Mouse (Mus musculus) cerebral cortex, adult 2 months (tissue): ENCODE results near the gene Mrps34.

ENCODE experiments used
- WGBS: fragments of 180-500 bp; shearing (Covaris S2); methylation state at CpG from one replicate; pipeline ENCODE4 v1.1.7; 2018; 5-methylcytosine and 5-hydroxymethylcytosine counted together

Mrps34 gene

DNA sequence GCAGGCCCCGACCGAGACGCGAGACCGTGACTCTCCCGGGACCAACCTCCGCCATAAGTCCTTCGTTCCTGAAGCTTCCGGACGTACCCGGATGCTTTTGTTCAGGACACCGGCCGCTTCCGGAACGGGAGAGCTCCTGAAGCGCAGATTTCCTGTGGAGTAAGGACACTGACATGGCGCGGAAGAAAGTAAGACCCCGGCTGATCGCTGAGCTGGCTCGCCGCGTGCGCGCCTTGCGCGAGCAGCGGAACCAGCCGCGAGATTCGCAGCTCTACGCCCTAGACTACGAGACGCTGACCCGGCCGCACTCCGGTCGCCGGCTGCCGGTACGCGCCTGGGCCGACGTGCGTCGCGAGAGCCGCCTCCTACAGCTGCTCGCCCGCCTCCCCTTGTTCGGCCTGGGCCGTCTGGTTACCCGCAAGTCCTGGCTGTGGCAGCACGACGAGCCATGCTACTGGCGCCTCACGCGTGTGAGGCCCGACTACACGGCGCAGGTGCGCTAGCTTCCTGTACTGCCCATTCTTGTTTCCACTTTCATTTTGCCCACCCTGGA is at the start of gene Mrps34, which contains the start of gene Eme2:
Gene Mrps34 (plus strand): TSS at position 122 of the 553 bp plus-strand sequence.
Gene Eme2 (minus strand): TSS at position 93 of the 553 bp plus-strand sequence.
- WGBS, result under 1% methylated on average over 62 of the region's 62 CpGs

DNA sequence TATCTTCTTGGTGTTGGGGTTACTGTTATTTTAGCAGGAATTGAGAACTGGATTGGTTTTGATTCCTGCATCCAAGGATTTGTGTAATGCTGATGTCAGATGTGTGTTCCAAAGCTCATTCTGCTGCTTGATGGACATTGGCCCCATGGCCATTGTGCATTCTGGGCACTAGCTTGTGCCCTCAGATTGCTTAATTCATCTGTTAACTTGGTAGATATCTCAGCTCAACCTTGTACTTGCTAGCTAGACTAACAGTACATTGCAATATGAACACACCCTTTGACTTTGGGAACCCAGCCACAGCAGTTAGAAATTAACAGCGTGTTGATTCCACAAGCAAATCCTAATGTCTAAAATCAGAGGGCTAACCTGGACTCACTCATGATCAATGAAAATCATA is 47.5 kb upstream of the Mrps34 start:
- 100% methylated on average over 1 of the region's 1 CpGs for WGBS

DNA sequence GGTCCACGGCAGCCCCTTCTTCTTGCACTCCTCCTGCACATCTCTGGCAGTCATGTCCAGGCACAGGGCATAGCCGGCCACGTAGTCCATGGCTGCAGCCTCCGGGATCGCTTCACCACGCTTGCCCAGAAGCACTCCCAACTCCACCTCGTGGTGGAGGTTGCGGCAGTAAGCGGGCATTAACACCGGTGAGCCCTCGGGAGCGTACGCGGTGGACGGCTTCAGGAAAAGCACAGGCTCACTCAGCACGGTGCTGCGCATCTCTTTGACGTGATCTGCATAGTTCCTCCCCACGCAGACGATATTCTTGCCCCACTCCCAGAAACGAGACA is 45.2 kb upstream of the Mrps34 start:
- WGBS, result 0% methylated on average over 21 of the region's 21 CpGs

DNA sequence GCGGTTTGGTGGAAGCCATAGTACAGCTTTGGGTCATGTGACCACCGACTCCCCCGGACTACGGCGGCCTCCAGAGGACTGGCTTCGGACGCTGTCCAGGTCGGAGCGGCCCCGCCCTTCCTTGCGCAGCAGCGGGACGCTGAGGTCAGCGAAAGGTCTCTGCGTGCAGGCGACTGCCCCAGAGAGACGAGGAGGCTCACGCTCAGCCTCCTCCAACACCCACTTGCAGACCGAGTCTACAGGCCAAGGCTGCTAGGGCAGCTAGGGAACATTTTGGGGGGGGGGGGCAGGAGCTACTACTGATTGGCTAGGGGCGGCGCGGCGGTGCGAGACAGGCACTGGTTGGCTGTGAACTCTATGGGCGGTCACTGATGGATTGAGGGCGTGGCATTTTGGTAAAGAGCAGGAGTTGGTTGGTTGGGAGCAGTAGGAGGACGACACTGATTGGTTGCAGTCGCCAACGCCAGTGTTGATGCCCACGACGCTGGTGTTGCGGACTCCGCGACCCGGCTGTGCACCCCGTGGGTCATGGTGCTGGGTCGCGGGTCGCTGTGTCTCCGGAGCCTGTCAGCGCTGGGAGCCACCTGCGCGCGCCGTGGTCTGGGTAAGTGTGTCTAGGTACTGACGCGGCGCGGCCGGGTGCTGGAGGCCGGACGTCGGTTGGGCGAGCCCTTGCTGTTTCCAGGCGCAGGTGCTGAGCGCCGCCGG is 44.7 kb upstream of the Mrps34 start, which contains the start of gene Fahd1:
Gene Fahd1 (minus strand): TSS at position 300 of the 708 bp plus-strand sequence.
- under 1% methylated on average over 58 of the region's 58 CpGs for WGBS

DNA sequence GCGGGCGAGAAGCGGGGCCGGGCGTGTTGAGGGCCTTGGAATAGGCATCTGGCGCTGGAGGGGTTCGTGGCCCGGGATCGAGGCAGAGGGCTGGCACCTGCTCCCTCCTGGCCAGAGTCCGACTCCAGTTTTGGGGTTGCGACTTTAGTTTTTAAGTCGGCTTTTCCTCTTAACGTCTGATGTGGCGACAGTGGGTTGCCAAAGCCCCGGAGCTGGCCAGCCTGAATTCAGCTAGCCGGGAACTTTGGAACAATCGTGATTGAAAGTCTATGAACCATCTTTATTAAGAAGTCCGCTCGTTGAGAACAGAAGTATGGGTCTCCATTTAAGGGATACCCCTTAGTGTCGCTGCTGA is 44.2 kb upstream of the Mrps34 start:
- 1% methylated on average over 20 of the region's 20 CpGs for WGBS

DNA sequence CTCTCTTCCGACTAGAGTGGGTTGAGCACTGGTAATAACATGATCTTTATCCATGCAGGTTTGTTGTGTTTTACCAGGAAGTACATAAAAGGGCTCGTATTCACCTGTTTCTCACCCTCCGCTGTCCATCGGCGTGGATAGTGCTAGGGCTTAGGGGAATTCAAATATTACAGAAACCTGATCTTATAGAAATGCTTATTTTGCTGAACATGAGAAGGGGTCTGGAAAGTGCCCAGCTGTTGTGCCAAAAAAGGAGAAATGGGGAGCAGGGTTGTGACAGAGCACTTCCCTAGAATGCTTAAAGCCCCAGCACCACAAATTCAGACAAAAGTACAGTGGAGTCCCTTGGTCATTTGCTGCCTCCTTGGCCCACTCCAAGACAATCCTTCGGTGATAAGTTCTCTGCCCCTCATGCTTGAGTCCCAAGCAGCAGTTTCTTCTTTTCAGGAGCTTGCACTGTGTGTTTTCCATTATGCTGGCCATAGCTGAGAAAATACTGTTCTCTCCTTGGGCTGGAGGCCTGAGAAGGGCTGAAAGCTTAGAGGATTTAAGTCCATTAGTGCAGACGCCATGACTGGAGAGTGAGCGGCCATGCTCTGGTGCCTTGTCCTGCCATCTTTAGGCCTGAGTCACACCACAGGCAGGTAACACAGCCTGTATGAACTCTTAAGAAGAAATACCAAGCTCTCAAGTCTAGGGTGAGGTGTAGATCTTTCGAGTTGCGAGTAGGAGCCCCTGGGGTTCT is 43.4 kb upstream of the Mrps34 start:
- 75% methylated on average over 10 of the region's 10 CpGs for WGBS

DNA sequence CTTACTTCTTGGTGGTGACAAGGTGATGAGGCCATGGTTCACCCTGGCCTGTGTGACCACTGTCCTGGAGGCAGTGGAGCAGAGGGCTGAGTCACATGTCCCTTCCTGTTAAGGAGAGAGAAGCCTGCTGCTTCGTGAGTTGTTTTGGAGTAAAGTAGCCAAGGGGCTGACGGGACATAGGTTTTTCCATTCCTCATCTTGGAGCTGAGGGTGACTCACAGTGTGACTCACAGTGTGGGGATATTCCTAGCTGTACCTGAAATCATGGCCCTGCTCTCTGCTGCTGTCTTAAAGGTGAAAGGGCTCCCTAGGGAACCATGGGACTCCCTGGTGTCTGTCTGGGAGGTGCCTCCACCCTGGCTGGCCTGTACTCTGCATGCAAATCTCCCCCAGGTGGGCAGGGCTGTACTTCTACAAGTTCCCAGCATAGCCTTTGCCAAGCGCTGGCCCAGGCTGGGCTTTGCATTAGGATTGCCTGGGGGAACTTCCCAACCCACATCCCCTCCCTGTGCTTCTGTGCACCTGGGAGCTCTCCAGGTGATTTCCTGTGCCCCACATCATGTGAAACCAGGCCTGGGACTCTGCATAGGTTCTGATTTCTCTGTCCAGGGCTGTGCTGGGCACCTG is 39.0 kb upstream of the Mrps34 start:
- 53% methylated on average over 3 of the region's 3 CpGs for WGBS

DNA sequence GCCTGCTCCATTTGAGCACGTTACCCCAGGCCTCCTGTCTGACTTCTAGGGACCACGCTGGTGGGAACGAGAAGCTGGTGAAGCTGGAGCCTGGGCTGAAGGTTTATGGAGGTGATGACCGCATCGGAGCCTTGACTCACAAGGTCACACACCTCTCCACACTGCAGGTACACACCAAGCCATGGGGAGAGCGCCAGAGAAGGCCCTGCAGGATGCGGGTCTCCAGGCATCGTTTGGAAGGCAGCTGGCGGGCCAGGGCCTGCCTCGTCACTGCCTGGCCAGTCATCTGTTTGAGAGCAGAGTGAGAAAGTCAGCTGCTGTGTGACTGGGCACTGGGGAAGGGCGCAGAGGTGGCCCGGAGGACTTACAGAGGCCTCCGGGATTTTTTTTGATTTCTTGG is 38.3 kb upstream of the Mrps34 start:
- 93% methylated on average over 13 of the region's 13 CpGs for WGBS

DNA sequence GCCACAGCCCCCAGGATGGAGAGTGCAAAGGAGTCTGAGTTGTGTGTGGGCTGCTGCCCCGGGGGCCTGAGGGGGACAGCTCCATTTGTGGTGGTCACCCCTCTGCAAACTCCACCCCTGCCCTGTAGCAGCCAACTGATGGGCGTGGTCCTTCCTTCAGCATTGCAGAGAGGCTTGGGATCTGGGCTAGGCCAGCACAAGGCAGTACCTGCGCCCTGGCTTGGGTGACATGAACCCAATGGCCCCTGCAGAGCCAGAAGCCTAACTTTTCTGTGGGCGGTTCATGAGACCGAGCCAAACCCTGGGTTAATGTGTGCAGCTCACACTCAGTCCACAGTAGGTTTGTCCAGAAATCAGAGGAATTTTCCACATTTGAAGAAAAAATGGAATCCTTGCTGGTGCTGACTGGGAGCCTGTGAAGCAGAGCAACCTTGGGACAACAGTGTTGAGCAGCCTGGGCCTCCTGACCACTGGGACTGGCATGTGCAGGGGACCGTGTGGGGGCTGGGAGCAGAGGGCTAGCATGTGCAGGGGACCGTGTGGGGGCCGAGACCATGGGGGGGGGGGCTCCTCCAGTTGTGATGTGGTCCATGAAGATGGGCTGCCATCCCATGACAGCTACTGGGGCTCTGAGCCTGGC is 37.0 kb upstream of the Mrps34 start:
- 91% methylated on average over 8 of the region's 8 CpGs for WGBS

DNA sequence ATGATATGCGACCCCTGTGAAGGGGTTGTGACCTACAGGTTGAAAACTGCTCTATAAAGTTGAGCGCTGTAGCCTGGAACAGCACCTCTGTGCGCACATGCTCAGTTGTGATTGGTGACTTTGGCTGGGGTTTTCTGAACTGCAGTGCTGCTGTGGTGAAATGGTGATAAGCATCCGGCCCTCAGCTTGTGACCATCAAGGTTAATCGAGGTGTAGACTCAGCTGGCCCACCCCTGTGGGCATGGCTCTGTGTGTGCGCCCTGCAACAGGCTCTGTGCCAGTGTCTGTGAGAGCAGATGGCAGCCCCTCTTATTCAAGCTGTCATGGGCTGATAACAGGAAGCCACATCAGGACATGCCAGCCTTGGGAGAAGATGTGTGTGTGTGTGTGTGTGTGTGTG is 35.9 kb upstream of the Mrps34 start:
- WGBS, result 77% methylated on average over 6 of the region's 6 CpGs

DNA sequence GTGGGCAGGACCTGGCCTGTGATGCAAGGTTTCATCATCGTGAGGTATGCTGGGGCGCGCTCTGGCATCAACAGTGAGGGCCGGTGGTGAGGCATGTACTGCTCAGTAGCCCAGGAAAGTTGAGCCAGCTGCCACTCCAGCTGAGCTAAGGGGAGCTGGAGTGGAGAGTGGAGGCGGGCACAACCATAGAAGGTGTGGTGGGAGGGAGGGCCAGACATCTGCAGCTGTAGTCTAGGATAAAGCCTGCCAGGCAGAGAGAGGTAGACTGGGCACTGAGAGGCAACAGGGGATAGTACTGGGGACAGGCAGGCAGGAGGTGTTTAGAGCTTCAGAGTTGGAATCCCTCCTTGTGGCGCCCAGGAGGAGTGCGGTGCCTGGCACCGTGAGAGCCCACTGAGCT is 34.8 kb upstream of the Mrps34 start:
- WGBS, result 94% methylated on average over 8 of the region's 8 CpGs

DNA sequence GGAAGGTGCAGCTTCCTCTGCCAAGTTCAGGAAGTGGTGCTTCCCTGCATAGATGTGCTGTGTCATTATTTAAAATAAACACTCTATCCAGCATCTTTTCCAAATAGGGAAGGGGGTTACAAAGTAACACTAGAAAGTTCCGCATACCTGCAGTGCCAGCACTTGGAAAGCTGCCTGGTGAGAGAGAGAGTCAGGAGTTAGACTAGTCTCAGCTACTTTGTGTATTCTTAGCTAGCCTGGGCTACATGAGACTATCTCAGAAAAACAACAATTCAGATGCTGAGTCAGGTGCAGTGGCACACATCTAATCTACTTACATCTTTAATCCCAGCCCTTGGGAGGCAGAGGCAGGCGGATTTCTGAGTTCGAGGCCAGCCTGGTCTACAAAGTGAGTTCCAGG is 33.1 kb upstream of the Mrps34 start:
- WGBS, result 93% methylated on average over 3 of the region's 3 CpGs

DNA sequence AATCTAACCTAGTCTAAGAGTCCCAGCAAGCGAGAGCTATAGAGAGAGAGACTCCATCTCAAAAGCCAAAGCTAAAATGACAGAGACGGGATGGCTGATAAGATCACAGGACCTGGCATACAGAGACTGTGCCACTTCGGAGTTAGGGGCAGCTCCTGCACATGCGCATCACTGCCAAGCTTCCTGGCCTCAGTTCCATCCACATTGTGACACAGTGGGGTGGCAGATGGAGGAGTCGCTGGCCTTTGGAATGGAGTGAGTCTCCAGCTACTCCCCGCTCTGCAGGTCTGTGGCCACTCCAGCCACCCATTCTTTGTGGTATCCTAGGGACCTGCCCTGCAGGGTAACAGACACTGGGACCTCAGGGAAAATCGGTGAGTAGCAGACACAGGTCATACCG is 29.1 kb upstream of the Mrps34 start, which contains the start of gene Igfals:
Gene Igfals (plus strand): TSS at position 222 of the 400 bp plus-strand sequence.
- WGBS, result 90% methylated on average over 8 of the region's 8 CpGs

DNA sequence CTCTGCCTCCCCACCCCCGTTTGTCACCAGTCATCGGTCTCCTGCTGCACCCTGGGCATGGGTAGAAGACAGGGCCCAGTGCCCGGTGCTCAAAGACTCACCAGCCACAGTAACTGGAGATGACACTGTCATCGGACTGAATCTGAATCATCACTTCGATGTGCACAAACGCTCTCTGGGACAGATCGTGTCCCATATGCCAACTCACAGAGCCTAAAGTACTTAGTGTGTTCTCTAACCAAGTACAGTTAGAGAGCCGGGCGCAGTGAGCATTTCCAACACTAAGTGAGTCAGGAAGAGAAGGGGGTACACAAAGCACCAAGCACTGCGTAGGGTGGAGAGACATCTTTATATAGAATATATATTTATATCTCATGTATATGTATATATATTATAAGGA is 27.0 kb upstream of the Mrps34 start:
- WGBS, result 56% methylated on average over 10 of the region's 10 CpGs

DNA sequence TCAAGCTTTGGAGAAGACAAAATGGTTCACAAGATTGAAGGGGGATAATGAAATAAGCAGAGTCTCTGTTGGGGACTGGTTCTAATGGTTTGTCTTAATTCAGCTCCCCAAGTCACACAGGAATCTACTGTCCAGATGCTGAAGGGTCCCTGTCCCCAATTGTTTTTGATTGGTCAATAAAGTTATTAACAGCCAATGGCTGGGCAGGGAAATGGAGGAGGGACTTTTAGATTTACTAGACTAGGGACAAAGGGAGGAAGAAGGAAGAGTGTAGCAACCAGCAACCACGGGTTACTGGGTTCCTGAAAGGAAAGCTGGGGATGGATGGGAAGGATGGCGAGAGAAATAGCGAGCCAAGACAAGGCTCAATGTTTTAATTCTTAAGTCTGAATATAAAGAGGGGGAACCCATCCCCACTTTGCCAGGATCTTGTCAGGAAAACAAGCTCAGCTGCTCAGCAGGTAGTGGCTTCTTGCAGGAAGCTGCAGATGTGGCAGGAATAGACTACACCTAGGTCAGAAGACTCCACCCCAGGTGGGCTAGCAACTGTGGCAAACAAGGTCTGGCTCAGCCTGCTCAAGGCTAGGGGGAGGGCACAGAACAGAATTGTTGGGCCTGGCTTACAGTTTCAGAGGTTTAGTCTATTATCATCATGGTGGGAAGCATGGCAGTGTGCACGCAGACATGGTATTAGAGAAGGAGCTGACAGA is 21.1 kb upstream of the Mrps34 start:
- 63% methylated on average over 4 of the region's 4 CpGs for WGBS

DNA sequence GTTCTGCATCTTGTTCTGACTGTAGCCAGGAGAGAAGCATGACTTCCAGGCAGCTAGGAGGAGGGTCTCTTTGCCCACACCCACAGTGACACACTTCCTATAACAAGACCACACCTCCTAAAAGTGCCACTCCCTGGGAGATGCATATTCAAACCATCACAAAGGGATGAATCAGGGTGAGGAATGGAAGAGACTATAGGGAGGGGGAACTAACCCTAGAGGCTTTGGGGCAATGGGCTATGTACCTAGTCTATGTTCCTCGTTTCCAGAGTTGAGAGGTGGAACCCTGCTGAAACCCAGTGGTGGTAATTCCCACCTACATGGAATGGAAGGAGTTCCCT is 20.5 kb upstream of the Mrps34 start:
- WGBS, result 62% methylated on average over 1 of the region's 1 CpGs

DNA sequence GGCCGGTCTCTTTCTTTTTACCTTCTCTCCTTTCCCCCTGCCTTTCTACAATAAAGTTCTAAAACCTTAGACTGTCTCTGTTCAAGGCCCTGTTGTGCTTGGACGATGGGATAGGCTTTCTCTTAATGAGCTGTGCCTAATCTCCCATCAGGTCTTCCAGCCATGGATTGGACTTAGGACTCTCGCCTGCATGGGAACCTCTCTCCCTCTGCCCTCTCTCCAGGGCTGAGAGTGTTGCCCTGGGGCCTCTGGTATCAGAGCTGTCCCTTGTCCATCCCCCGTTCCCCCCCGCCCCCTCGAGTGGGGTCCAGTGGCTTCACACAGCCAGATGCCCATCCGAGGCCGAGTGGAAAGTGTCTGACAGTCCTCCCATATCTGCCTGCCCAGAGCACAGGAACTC is 19.9 kb upstream of the Mrps34 start:
- WGBS, result 82% methylated on average over 8 of the region's 8 CpGs

DNA sequence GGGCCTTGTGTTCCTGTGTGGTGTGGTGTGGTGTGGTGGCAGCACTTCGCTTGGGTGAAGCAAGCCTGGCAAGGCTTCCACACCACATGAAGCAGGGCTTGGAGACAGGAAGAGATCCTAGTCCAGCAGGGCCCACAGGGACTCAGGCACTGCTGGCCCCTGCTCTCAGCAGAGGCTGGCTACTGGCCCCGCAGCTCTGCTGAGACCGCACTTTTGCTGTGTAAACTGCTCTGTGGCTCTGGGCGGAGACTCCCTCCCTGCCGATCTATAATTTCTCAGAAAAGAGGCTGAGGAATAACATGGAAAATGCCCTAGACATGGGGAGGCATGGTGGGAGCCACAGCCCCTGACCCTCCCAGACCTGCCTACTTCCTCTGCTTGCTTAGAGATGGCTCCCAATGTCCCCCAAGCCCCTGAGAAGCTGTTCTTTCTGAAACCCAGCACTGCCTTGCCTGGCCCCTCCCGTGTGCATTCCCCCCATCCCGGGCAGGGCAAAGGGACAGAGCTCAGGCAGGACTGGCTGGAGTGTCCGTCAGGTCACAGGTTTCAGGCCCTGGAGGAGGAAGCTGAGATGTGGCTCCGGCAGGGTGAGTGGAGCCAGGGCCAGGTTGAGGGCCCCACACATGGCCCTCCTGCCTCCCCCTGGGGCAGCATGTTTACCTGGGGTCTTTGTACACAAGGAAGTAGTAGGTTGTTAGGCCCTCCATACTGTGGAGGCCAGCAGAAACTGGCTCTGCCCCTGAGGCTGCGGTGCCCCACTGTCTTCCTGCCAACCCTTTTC is 17.4 kb upstream of the Mrps34 start:
- 64% methylated on average over 10 of the region's 10 CpGs for WGBS

DNA sequence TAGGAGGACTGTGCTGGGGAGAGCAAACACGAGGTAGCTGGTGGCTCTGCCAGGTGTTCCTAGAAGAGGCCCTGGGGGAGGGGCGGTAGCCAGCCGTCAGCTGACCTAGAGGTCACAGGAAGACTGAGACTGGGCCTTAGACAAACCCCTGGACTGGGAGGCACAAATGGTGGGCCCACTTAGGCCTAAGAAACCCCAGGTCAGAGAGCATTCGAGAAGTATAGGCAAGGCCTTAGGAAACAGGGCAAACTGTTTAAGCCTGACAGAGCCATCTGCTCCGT is 16.9 kb upstream of the Mrps34 start:
- 50% methylated on average over 5 of the region's 5 CpGs for WGBS

DNA sequence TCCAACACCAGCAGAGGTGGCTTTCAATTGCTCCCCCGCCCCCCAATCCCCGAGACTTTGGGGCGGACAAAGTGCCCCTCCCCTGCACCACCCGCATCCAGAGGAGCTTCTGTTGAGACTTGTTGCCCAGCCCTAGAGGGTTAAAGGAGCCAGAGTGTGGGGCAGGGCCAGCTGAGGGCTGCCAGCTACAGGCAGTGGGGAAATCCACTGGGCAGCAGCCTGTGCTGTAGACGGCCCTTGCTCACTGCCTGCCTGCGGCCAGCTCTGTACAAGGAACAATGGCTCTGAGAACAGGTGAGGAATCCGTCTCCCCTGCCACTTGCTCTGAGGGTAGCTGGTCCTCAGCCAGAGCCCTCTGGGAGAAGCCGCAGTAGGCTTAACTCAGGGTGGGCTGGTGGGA is 16.4 kb upstream of the Mrps34 start:
- WGBS, result 72% methylated on average over 8 of the region's 8 CpGs
